9 mouse cellular contexts compared by ENCODE assay signal in the genomic region with DNA sequence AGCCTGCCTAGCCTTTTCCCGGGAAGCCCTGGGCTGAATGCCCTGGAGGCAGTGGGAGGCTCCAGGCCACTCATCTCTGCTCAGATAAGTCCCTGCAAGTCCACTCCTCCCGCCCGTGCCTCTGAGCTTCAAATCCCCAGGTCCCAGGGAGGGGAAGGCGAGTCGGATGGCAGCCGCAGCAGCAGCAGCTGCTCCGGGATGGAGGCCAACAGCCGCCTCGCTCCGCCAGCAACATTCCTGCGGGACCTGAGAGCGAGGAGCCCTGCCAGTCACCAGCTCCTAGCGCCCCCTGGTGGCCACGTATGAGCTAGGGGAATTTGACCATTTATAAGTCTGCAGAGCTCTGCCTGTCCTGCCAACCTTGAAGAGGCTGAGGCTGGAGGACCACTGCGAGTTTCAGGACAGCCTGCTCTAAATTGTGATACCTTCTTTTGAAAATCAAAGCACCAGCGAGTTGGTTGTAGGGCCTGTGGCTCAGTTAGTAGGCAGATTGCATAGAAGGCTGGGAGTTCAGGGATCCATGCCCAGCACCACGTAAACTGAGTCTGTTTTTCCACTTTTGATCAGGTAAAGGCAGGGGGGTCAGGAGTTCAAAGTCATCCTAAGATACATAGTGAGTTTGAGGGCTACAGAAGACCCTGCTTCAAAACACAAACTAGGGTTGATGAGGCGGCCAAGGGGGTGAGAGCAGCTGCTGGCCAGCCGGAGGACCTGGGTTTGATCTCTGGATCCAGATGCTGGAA. TPM values are rescaled to one million over a fixed set of nuclear protein-coding genes. Genes with fewer than 3 reads are reported as not detected.
A peak's percentile ranks its signal among the peaks of the same experiment; 100 is the strongest.
DNase-seq lines count a peak whose midpoint lies in the region; ATAC-seq and TF ChIP-seq lines count a peak whose summit lies in the region.
"Had no signal": no experiment of that assay in that cellular context is flagged by ENCODE, and none has a peak within 500 bp of the region (broad histone marks: within the 10 kb centered on the region; RNA-seq: fewer than 3 reads in every experiment).

No protein-coding gene starts in this region.

- H3K4me2 ChIP-seq in heart, embryonic 12.5 days = 0 out of 2 replicates have a peak overlapping the region, but pooled peaks have one; percentile 17
- H3K4me2 ChIP-seq in kidney, postnatal 0 days (ENCODE audit: low read length) = no peak overlapping the region
- H3K4me2 ChIP-seq in liver, embryonic 11.5 days = no peak overlapping the region
- H3K4me2 ChIP-seq in neural tube, embryonic 11.5 days (ENCODE audit: low read depth) = peak overlapping the region; percentile 22; the same call in 1 of the 2 replicates
- H3K4me2 ChIP-seq in stomach, embryonic 16.5 days (ENCODE audit: low read depth, low read length) = no peak overlapping the region
- H3K4me2 ChIP-seq: liver, embryonic 15.5 days had no signal

- no peaks in the 10 kb centered on the region for H3K9me3 ChIP-seq in heart, embryonic 12.5 days (replicated peaks)
- no peaks in the 10 kb centered on the region for H3K9me3 ChIP-seq in kidney, postnatal 0 days (replicated peaks; ENCODE audit: low read length)
- no peaks in the 10 kb centered on the region for H3K9me3 ChIP-seq in liver, embryonic 11.5 days (ENCODE audit: control insufficient read depth, low read length)
- H3K9me3 ChIP-seq in neural tube, embryonic 11.5 days (ENCODE audit: control insufficient read depth, low read length) = no peaks in the 10 kb centered on the region
- H3K9me3 ChIP-seq in stomach, embryonic 16.5 days (replicated peaks; ENCODE audit: control insufficient read depth, low read length) = no peaks in the 10 kb centered on the region
- H3K9me3 ChIP-seq: liver, embryonic 15.5 days had no signal

- no peak overlapping the region for H3K9ac ChIP-seq in heart, embryonic 12.5 days
- no peak overlapping the region for H3K9ac ChIP-seq in kidney, postnatal 0 days (ENCODE audit: low read depth, low read length)
- H3K9ac ChIP-seq in liver, embryonic 11.5 days (ENCODE audit: low read depth, low read length) = no peak overlapping the region
- peak overlapping the region; percentile 49 for H3K9ac ChIP-seq in neural tube, embryonic 11.5 days (ENCODE audit: low read length)
- H3K9ac ChIP-seq in stomach, embryonic 16.5 days (ENCODE audit: low read length) = peak overlapping the region; percentile 34
- H3K9ac ChIP-seq: liver, embryonic 15.5 days had no signal

- no peaks in the 10 kb centered on the region for H3K36me3 ChIP-seq in heart, embryonic 12.5 days
- H3K36me3 ChIP-seq in kidney, postnatal 0 days (ENCODE audit: insufficient read depth, low read length) = no peaks in the 10 kb centered on the region
- no peaks in the 10 kb centered on the region for H3K36me3 ChIP-seq in liver, embryonic 11.5 days (ENCODE audit: control insufficient read depth, insufficient read depth, low read length)
- H3K36me3 ChIP-seq in neural tube, embryonic 11.5 days (ENCODE audit: control insufficient read depth, insufficient read depth, low read length) = no peaks in the 10 kb centered on the region
- H3K36me3 ChIP-seq in stomach, embryonic 16.5 days (ENCODE audit: control insufficient read depth, insufficient read depth, low read length) = no peaks in the 10 kb centered on the region
- H3K36me3 ChIP-seq: liver, embryonic 15.5 days had no signal

- WGBS in heart, embryonic 12.5 days = 15% methylated on average over 19 of the region's 19 CpGs
- 14% methylated on average over 19 of the region's 19 CpGs for WGBS in kidney, postnatal 0 days
- WGBS in liver, embryonic 11.5 days = 14% methylated on average over 19 of the region's 19 CpGs
- 16% methylated on average over 19 of the region's 19 CpGs for WGBS in neural tube, embryonic 11.5 days
- 16% methylated on average over 19 of the region's 19 CpGs for WGBS in stomach, embryonic 16.5 days

- H3K4me1 ChIP-seq in heart, embryonic 12.5 days (replicated peaks) = peaks cover 6% of the 10 kb centered on the region; the same call in 1 of the 2 replicates
- H3K4me1 ChIP-seq in kidney, postnatal 0 days (replicated peaks; ENCODE audit: insufficient read depth, low read length) = no peaks in the 10 kb centered on the region
- H3K4me1 ChIP-seq in liver, embryonic 11.5 days (replicated peaks; ENCODE audit: control insufficient read depth, insufficient read depth, low read length) = no peaks in the 10 kb centered on the region
- H3K4me1 ChIP-seq in neural tube, embryonic 11.5 days (ENCODE audit: control insufficient read depth, insufficient read depth, low read length) = no peaks in the 10 kb centered on the region
- H3K4me1 ChIP-seq in stomach, embryonic 16.5 days (ENCODE audit: control insufficient read depth, insufficient read depth, low read length) = peaks cover 6% of the 10 kb centered on the region; the same call in 1 of the 2 replicates
- H3K4me1 ChIP-seq: liver, embryonic 15.5 days had no signal

- peaks cover 45% of the 10 kb centered on the region for H3K27me3 ChIP-seq in heart, embryonic 12.5 days (replicated peaks)
- no peaks in the 10 kb centered on the region for H3K27me3 ChIP-seq in kidney, postnatal 0 days (ENCODE audit: insufficient read depth, low read length)
- peaks cover 2% of the 10 kb centered on the region; the same call in 1 of the 2 replicates for H3K27me3 ChIP-seq in liver, embryonic 11.5 days (replicated peaks; ENCODE audit: control insufficient read depth, insufficient read depth, low read length)
- no peaks in the 10 kb centered on the region for H3K27me3 ChIP-seq in neural tube, embryonic 11.5 days (ENCODE audit: control insufficient read depth, insufficient read depth, low read length)
- H3K27me3 ChIP-seq in stomach, embryonic 16.5 days (ENCODE audit: control insufficient read depth, insufficient read depth, low read length) = no peaks in the 10 kb centered on the region

- peak; percentile 65 for DNase-seq in CD4-positive helper T cell, adult 2 months (ENCODE audit: low read depth, low spot score)
- DNase-seq in brain, embryonic 18.5 days (ENCODE audit: low read depth, low spot score) = peak; percentile 64
- DNase-seq in fat pad, adult 2 months (ENCODE audit: extremely low read depth, low read depth, low spot score) = peak; percentile 11
- DNase-seq in kidney, postnatal 0 days (ENCODE audit: low spot score) = peak; percentile 97
- peak; percentile 84 for DNase-seq in liver, embryonic 11.5 days (ENCODE audit: low spot score)
- DNase-seq in neural tube, embryonic 11.5 days (ENCODE audit: low spot score) = peak; percentile 94

- no peak overlapping the region; the same call in 1 of the 2 replicates for H3K27ac ChIP-seq in heart, embryonic 12.5 days (ENCODE audit: poor library complexity, severe bottlenecking)
- H3K27ac ChIP-seq in kidney, postnatal 0 days = no peak overlapping the region
- H3K27ac ChIP-seq in liver, embryonic 11.5 days (ENCODE audit: low read depth, low read length) = no peak overlapping the region
- H3K27ac ChIP-seq in neural tube, embryonic 11.5 days (ENCODE audit: low read depth, low read length) = no peak overlapping the region
- H3K27ac ChIP-seq in stomach, embryonic 16.5 days (ENCODE audit: low read length) = no peak overlapping the region; the same call in none of the 2 replicates
- H3K27ac ChIP-seq: liver, embryonic 15.5 days had no signal

- peak; percentile 99 for TF ChIP-seq CTCF in kidney, postnatal 0 days (IDR thresholded peaks at IDR 0.05; ENCODE audit: low read depth)

- H3K4me3 ChIP-seq in heart, embryonic 12.5 days = no peak overlapping the region
- H3K4me3 ChIP-seq in kidney, postnatal 0 days (replicated peaks; ENCODE audit: low read depth, low read length) = no peak overlapping the region
- H3K4me3 ChIP-seq in liver, embryonic 11.5 days (ENCODE audit: low read depth, low read length) = no peak overlapping the region
- 0 out of 2 replicates have a peak overlapping the region, but pooled peaks have one; percentile 8 for H3K4me3 ChIP-seq in neural tube, embryonic 11.5 days (ENCODE audit: low read depth, low read length)
- no peak overlapping the region for H3K4me3 ChIP-seq in stomach, embryonic 16.5 days (replicated peaks; ENCODE audit: low read length)
- H3K4me3 ChIP-seq: liver, embryonic 15.5 days had no signal

- peak; percentile 79 for ATAC-seq in heart, embryonic 12.5 days (ENCODE audit: insufficient number of reproducible peaks, low FRiP score)
- peak; percentile 88 for ATAC-seq in kidney, postnatal 0 days (replicated peaks; ENCODE audit: low FRiP score, low read depth)
- peak; percentile 58 for ATAC-seq in liver, embryonic 11.5 days (replicated peaks; ENCODE audit: low FRiP score)
- ATAC-seq in neural tube, embryonic 11.5 days (ENCODE audit: insufficient read depth, low FRiP score, low TSS enrichment) = peak; percentile 76
- ATAC-seq in stomach, embryonic 16.5 days (ENCODE audit: insufficient read depth, low FRiP score) = peak; percentile 86

RNA-seq across cellular contexts. Expression of a gene that starts 12.8 kb away (rescaled TPM):
- polyA plus RNA-seq in heart, embryonic 12.5 days (2016; fragmentation: Nextera tagmentation; extraction: Ambion mirVana) = not detected in 2 replicates
- not detected in 2 replicates for polyA plus RNA-seq in kidney, postnatal 0 days (2015; fragmentation: Nextera tagmentation; extraction: Ambion mirVana)
- not detected in 2 replicates for polyA plus RNA-seq in liver, embryonic 11.5 days (2014; fragmentation: Nextera tagmentation; extraction: Ambion mirVana)
- not detected in 2 replicates for polyA plus RNA-seq in neural tube, embryonic 11.5 days (2014; fragmentation: Nextera tagmentation; extraction: Ambion mirVana)
- polyA plus RNA-seq in stomach, embryonic 16.5 days (2015; fragmentation: Nextera tagmentation; extraction: Ambion mirVana) = not detected in 2 replicates
- polyA plus RNA-seq: liver, embryonic 15.5 days had no signal

RNA-seq across cellular contexts. Expression of a gene that starts 16.2 kb away (rescaled TPM):
- polyA plus RNA-seq in heart, embryonic 12.5 days (2016; fragmentation: Nextera tagmentation; extraction: Ambion mirVana) = 0.05 and 0.06 TPM in 2 replicates
- polyA plus RNA-seq in kidney, postnatal 0 days (2015; fragmentation: Nextera tagmentation; extraction: Ambion mirVana) = 0.82 and 1.2 TPM in 2 replicates
- 0.05 TPM in 2 replicates for polyA plus RNA-seq in liver, embryonic 11.5 days (2014; fragmentation: Nextera tagmentation; extraction: Ambion mirVana)
- polyA plus RNA-seq in neural tube, embryonic 11.5 days (2014; fragmentation: Nextera tagmentation; extraction: Ambion mirVana) = 0.21 and 0.32 TPM in 2 replicates
- 3.1 and 3.3 TPM in 2 replicates for polyA plus RNA-seq in stomach, embryonic 16.5 days (2015; fragmentation: Nextera tagmentation; extraction: Ambion mirVana)

RNA-seq across cellular contexts. Expression of a gene that starts 37.4 kb away (rescaled TPM):
- polyA plus RNA-seq in heart, embryonic 12.5 days (2016; fragmentation: Nextera tagmentation; extraction: Ambion mirVana) = 6.5 and 7.1 TPM in 2 replicates
- 7.6 and 11.5 TPM in 2 replicates for polyA plus RNA-seq in kidney, postnatal 0 days (2015; fragmentation: Nextera tagmentation; extraction: Ambion mirVana)
- polyA plus RNA-seq in liver, embryonic 11.5 days (2014; fragmentation: Nextera tagmentation; extraction: Ambion mirVana) = 7.1 and 8.8 TPM in 2 replicates
- 0.65 and 0.94 TPM in 2 replicates for polyA plus RNA-seq in neural tube, embryonic 11.5 days (2014; fragmentation: Nextera tagmentation; extraction: Ambion mirVana)
- 14.2 and 16.8 TPM in 2 replicates for polyA plus RNA-seq in stomach, embryonic 16.5 days (2015; fragmentation: Nextera tagmentation; extraction: Ambion mirVana)

RNA-seq across cellular contexts. Expression of a gene that starts 48.5 kb away (rescaled TPM):
- polyA plus RNA-seq in heart, embryonic 12.5 days (2016; fragmentation: Nextera tagmentation; extraction: Ambion mirVana) = 1.5 and 2.5 TPM in 2 replicates
- polyA plus RNA-seq in kidney, postnatal 0 days (2015; fragmentation: Nextera tagmentation; extraction: Ambion mirVana) = 2.5 and 2.6 TPM in 2 replicates
- 9.4 TPM in 2 replicates for polyA plus RNA-seq in liver, embryonic 11.5 days (2014; fragmentation: Nextera tagmentation; extraction: Ambion mirVana)
- polyA plus RNA-seq in neural tube, embryonic 11.5 days (2014; fragmentation: Nextera tagmentation; extraction: Ambion mirVana) = 4.0 and 5.7 TPM in 2 replicates
- polyA plus RNA-seq in stomach, embryonic 16.5 days (2015; fragmentation: Nextera tagmentation; extraction: Ambion mirVana) = 8.2 and 9.1 TPM in 2 replicates

RNA-seq across cellular contexts. Expression of a gene that starts 56.9 kb away (rescaled TPM):
- 43.5 and 44.3 TPM in 2 replicates for polyA plus RNA-seq in heart, embryonic 12.5 days (2016; fragmentation: Nextera tagmentation; extraction: Ambion mirVana)
- polyA plus RNA-seq in kidney, postnatal 0 days (2015; fragmentation: Nextera tagmentation; extraction: Ambion mirVana) = 56.3 and 57.9 TPM in 2 replicates
- polyA plus RNA-seq in liver, embryonic 11.5 days (2014; fragmentation: Nextera tagmentation; extraction: Ambion mirVana) = 170 and 178 TPM in 2 replicates
- 60.8 and 64.0 TPM in 2 replicates for polyA plus RNA-seq in neural tube, embryonic 11.5 days (2014; fragmentation: Nextera tagmentation; extraction: Ambion mirVana)
- 74.6 and 77.5 TPM in 2 replicates for polyA plus RNA-seq in stomach, embryonic 16.5 days (2015; fragmentation: Nextera tagmentation; extraction: Ambion mirVana)

Comparison
In these comparisons a context has a peak if more than half of its experiments do, and no peak if none do; other contexts are left out.
1. DNase-seq: peak in every context shown above with its lines; median percentile 97 in kidney, postnatal 0 days; 94 in neural tube, embryonic 11.5 days; 84 in liver, embryonic 11.5 days; 65 in CD4-positive helper T cell, adult 2 months; 64 in brain, embryonic 18.5 days; 11 in fat pad, adult 2 months.
2. H3K4me2 ChIP-seq: peak in heart, embryonic 12.5 days (single experiment) and neural tube, embryonic 11.5 days (single experiment); none in kidney, postnatal 0 days (single experiment), liver, embryonic 11.5 days (single experiment) and stomach, embryonic 16.5 days (single experiment).
3. H3K9ac ChIP-seq: peak in neural tube, embryonic 11.5 days (single experiment) and stomach, embryonic 16.5 days (single experiment); none in heart, embryonic 12.5 days (single experiment), kidney, postnatal 0 days (single experiment) and liver, embryonic 11.5 days (single experiment).
4. Peak in every context shown above with its lines, with median percentiles within 50 percentile points of each other: ATAC-seq.